Mouse (Mus musculus) heart, embryonic 12.5 days (tissue): ENCODE measurements around the gene Gm4181. TPM values are rescaled to one million over a fixed set of nuclear protein-coding genes. Genes with fewer than 3 reads are reported as not detected.
"Not testable (repeated sequence)": the region's sequence is repeated elsewhere in the genome, so short reads cannot be mapped to it uniquely, and the experiment has no call there.

ENCODE experiments used
- ATAC-seq: fragments of 200-750 bp; cut with Nextera tagmentation; 2 replicates; pipeline ENCODE4 v1.8.0; 2017; ENCODE audit warnings: moderate TSS enrichment, moderate library complexity; ENCODE audit not compliant: insufficient number of reproducible peaks, low FRiP score
- H3K27ac ChIP-seq: fragments of 300-500 bp; sonication (generic); 2 replicates; pipeline ENCODE4 v1.5.1; 2016; ENCODE audit warnings: mild to moderate bottlenecking, moderate library complexity; ENCODE audit not compliant: poor library complexity, severe bottlenecking
- H3K27me3 ChIP-seq: fragments of 300-500 bp; sonication (generic); replicated peaks from 2 replicates; pipeline ENCODE4 v1.6.1; 2016; ENCODE audit warnings: mild to moderate bottlenecking, moderate library complexity
- H3K36me3 ChIP-seq: fragments of 300-500 bp; sonication (generic); 2 replicates; pipeline ENCODE4 v1.6.1; 2016; ENCODE audit warnings: mild to moderate bottlenecking, moderate library complexity
- H3K4me1 ChIP-seq: fragments of 300-500 bp; sonication (generic); replicated peaks from 2 replicates; pipeline ENCODE4 v1.6.1; 2016; ENCODE audit warnings: mild to moderate bottlenecking
- H3K4me2 ChIP-seq: fragments of 300-500 bp; sonication (generic); 2 replicates; pipeline ENCODE4 v1.6.1; 2016; ENCODE audit warnings: mild to moderate bottlenecking, moderate library complexity
- H3K4me3 ChIP-seq: fragments of 300-500 bp; sonication (generic); 2 replicates; pipeline ENCODE4 v1.5.1; 2016; ENCODE audit warnings: mild to moderate bottlenecking
- H3K9ac ChIP-seq: fragments of 300-500 bp; sonication (generic); 2 replicates; pipeline ENCODE4 v1.6.1; 2016; ENCODE audit warnings: mild to moderate bottlenecking, moderate library complexity
- H3K9me3 ChIP-seq: fragments of 300-500 bp; sonication (generic); replicated peaks from 2 replicates; pipeline ENCODE4 v1.6.1; 2016; ENCODE audit warnings: mild to moderate bottlenecking, moderate library complexity
- WGBS: fragments of 180-500 bp; shearing (Covaris S2); methylation state at CpG from one replicate; pipeline ENCODE4 v1.1.7; 2016; 5-methylcytosine and 5-hydroxymethylcytosine counted together
- polyA plus RNA-seq: library from polyadenylated mRNA; unstranded; fragments of >200 nt; fragmentation: Nextera tagmentation; extraction: Ambion mirVana; gene quantifications from 2 replicates; pipeline ENCODE4 v1.2.1, GENCODE M21; 2016

The Gm4181 gene
- not detected in 2 replicates for polyA plus RNA-seq

DNA sequence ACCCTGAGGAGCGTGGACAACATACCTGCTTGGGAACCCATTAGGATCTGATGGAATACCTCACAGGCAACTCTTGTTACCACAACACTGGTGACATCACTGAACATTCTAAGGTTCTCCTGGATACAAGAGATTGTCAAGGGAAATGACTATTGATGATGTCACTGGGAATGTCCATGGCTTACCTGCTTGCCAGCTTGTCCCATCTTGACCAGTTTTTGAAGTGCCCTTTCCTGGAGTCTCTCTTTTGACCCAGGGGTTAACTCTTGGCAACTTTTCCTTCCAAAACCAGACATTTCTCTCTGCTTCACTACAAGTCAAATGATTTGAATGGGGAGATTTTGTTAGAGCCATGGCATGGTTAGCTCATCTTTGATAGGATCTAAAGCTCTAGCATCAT lies at the start of gene Gm4181:
TSS of gene Gm4181 (minus strand) at position 101 of the 400 bp plus-strand sequence.
- H3K27ac ChIP-seq, H3K27me3 ChIP-seq, ATAC-seq, H3K4me1 ChIP-seq, H3K4me3 ChIP-seq, H3K36me3 ChIP-seq, H3K9me3 ChIP-seq, H3K9ac ChIP-seq, H3K4me2 ChIP-seq: not testable (repeated sequence)
- WGBS: 65% methylated on average over 1 of the region's 1 CpGs

GRCm38 (mm10) chr14:51677269-51677668 lies 41.8 kb upstream of the Gm4181 start:
- no peak for ATAC-seq
- H3K36me3 ChIP-seq: no peaks in the 10 kb centered on the region
- H3K27ac ChIP-seq: no peak overlapping the region
- no peak overlapping the region for H3K9ac ChIP-seq
- H3K9me3 ChIP-seq: no peaks in the 10 kb centered on the region
- no peak overlapping the region for H3K4me3 ChIP-seq
- WGBS: 86% methylated on average over 5 of the region's 5 CpGs
- H3K27me3 ChIP-seq: no peaks in the 10 kb centered on the region
- H3K4me2 ChIP-seq: no peak overlapping the region
- H3K4me1 ChIP-seq: no peaks in the 10 kb centered on the region

DNA sequence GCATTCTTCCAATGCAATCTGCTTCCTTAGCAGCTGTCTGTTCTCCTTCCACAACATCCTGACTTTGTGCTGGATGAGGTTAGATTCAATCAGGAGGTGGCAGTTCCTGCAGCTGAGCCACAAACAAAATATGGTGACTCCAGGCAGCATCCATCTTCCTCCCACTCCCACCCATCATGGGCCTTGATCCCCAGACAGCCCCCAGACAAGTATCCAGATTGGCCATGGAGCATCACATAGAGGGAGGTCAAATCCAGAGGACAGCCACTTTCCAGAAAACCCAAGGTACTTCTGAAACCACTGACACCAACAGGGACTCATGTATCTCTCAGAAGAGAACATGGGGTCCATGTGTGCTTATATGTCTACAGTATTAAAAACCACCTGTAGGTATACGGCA lies 3.0 kb downstream of the Gm4181 start:
- H3K9me3 ChIP-seq, H3K9ac ChIP-seq, ATAC-seq, H3K4me1 ChIP-seq, H3K27ac ChIP-seq, H3K4me2 ChIP-seq, H3K36me3 ChIP-seq, H3K27me3 ChIP-seq, H3K4me3 ChIP-seq: not testable (repeated sequence)
- WGBS: 86% methylated on average over 1 of the region's 1 CpGs

DNA sequence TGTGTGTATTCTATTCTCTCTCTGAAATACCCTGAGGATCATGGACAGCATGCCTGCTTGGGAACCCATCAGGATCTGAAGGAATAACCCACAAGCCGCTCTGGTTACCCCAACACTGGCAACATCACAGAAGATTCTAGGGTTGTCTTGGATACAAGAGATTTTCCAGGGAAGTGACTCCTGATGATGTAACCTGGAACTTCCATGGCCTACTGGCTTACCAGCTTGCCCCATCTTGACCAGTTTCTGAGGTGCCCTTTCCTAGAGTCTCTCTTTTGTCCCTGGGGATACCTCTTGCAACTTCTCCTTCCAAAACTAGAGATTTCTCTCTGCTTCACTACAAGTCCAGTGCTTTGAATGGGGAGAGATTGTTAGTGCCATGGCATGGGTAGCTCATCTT lies 24.3 kb downstream of the Gm4181 start, which contains the start of gene Gm17078:
TSS of gene Gm17078 (minus strand) at position 101 of the 400 bp plus-strand sequence.
- no peaks in the 10 kb centered on the region for H3K27me3 ChIP-seq
- no peak within 1 kb of the TSS for H3K4me2 ChIP-seq
- no peaks in the 10 kb centered on the region for H3K4me1 ChIP-seq
- H3K9me3 ChIP-seq: no peaks in the 10 kb centered on the region
- 85% methylated on average over 1 of the region's 1 CpGs for WGBS
- ATAC-seq: no peak
- H3K9ac ChIP-seq: no peak within 1 kb of the TSS
- H3K27ac ChIP-seq: no peak within 1 kb of the TSS
- H3K4me3 ChIP-seq: no peak within 1 kb of the TSS
- H3K36me3 ChIP-seq: no peaks in the 10 kb centered on the region

GRCm38 (mm10) chr14:51592039-51592438 lies 43.4 kb downstream of the Gm4181 start, which contains the start of gene Gm17174:
Gene Gm17174, minus strand, starts transcription at chr14:51592139.
- not testable (repeated sequence) for H3K9ac ChIP-seq, H3K4me2 ChIP-seq, H3K27me3 ChIP-seq, ATAC-seq, H3K4me1 ChIP-seq, H3K36me3 ChIP-seq, H3K9me3 ChIP-seq, H3K4me3 ChIP-seq, H3K27ac ChIP-seq
- 78% methylated on average over 4 of the region's 4 CpGs for WGBS

Other genes starting within 250 kb of the Gm4181 start
- not detected in 2 replicates for gene Vmn2r88, start 224.8 kb downstream of the Gm4181 start, polyA plus RNA-seq
- gene Vmn2r89, start 183.8 kb downstream of the Gm4181 start, polyA plus RNA-seq: not detected in 2 replicates
- gene Gm5622, start 82.9 kb downstream of the Gm4181 start, polyA plus RNA-seq: not detected in 2 replicates
- gene Gm17175, start 61.6 kb downstream of the Gm4181 start, polyA plus RNA-seq: not detected in 2 replicates
- gene Gm17174, start 43.5 kb downstream of the Gm4181 start, polyA plus RNA-seq: not detected in 2 replicates
- gene Gm17078, start 24.4 kb downstream of the Gm4181 start, polyA plus RNA-seq: not detected in 2 replicates
- gene Gm17079, start 59.8 kb upstream of the Gm4181 start, polyA plus RNA-seq: not detected in 2 replicates
- gene Gm5800, start 81.5 kb upstream of the Gm4181 start, polyA plus RNA-seq: not detected in 2 replicates
- not detected in 2 replicates for gene Ang4, start 137.9 kb upstream of the Gm4181 start, polyA plus RNA-seq
- not detected in 2 replicates for gene AY358078, start 164.4 kb upstream of the Gm4181 start, polyA plus RNA-seq
- gene Ear6, start 218.0 kb upstream of the Gm4181 start, polyA plus RNA-seq: not detected in 2 replicates
- gene Mettl17, start 249.2 kb upstream of the Gm4181 start, polyA plus RNA-seq: 39.7 and 40.4 TPM in 2 replicates